ENCODE assay signal across 8 mouse cellular contexts in the genomic region with DNA sequence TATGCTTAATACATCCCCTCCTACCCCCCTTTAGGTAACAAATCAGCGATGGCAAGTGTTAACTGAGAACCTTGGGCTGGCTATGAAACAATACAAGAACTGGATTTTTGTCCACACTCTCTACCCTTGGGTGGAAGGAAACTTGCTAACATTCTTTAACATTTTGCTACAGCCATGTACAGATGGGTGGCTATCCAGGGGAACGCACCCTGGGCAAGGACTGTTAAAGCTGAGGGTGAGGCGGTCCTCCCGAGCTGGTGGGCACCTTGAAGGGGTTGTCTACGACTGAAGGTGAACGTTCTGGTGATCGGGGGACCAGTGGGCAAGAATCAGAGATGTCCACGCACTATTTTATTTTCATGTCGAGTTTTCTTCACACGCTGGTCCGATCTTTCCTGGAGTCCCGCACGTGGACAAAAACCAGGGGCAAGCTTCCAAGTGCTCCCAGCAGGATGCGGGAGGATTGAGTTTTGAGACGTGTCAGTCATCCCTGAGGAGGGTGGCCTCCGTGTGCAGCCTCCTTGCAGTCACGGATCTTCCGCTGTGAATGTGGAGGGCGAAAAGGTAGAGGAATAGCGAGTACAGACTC. TPM values are rescaled to one million over a fixed set of nuclear protein-coding genes. Genes with fewer than 3 reads are reported as not detected.
DNase-seq lines count a peak whose midpoint lies in the region; ATAC-seq and TF ChIP-seq lines count a peak whose summit lies in the region.

No protein-coding gene starts in this region.

- H3K4me3 ChIP-seq in heart, embryonic 13.5 days = peak overlapping the region; percentile 67
- H3K4me3 ChIP-seq in E14TG2a.4 (replicated peaks; ENCODE audit: low read length) (peak overlapping the region; percentile 94), macrophage (ENCODE audit: inconsistent target) (peak overlapping the region; percentile 75)
- H3K4me3 ChIP-seq in forebrain, embryonic 15.5 days = peak overlapping the region; percentile 99

- peak overlapping the region; percentile 89 for H3K9ac ChIP-seq in heart, embryonic 13.5 days
- H3K9ac ChIP-seq in forebrain, embryonic 15.5 days (replicated peaks) = peak overlapping the region; percentile 75

- H3K79me2 ChIP-seq in macrophage (ENCODE audit: inconsistent target) = no peaks in the 10 kb centered on the region

- no peak for ATAC-seq in heart, embryonic 13.5 days (ENCODE audit: extremely low read depth, insufficient number of reproducible peaks, low FRiP score, low TSS enrichment)
- no peak for ATAC-seq in forebrain, embryonic 15.5 days (replicated peaks)

- no peak for DNase-seq in heart, postnatal 4 days
- no peak for DNase-seq in urinary bladder, postnatal 36 days (ENCODE audit: low spot score in 2 of 2)
- no peak for DNase-seq in right cerebral cortex, postnatal 10 days (ENCODE audit: low spot score in 2 of 2)
- DNase-seq in left cerebral cortex, postnatal 14 days (ENCODE audit: low spot score in 2 of 2) = no peak

- 1% methylated on average over 20 of the region's 20 CpGs for WGBS in heart, embryonic 13.5 days
- WGBS in forebrain, embryonic 15.5 days = under 1% methylated on average over 20 of the region's 20 CpGs
- WGBS in macrophage (ENCODE audit: missing documents) = 1% methylated on average over 19 of the region's 20 CpGs

- no peaks in the 10 kb centered on the region for H3K36me3 ChIP-seq in heart, embryonic 13.5 days
- H3K36me3 ChIP-seq in E14TG2a.4 (ENCODE audit: insufficient read depth, low read length) = no peaks in the 10 kb centered on the region
- no peaks in the 10 kb centered on the region for H3K36me3 ChIP-seq in forebrain, embryonic 15.5 days
- no peaks in the 10 kb centered on the region for H3K36me3 ChIP-seq in macrophage (ENCODE audit: inconsistent target)

- no peaks in the 10 kb centered on the region for H3K9me3 ChIP-seq in heart, embryonic 13.5 days
- peaks cover 4% of the 10 kb centered on the region for H3K9me3 ChIP-seq in E14TG2a.4 (ENCODE audit: low read length)
- no peaks in the 10 kb centered on the region for H3K9me3 ChIP-seq in forebrain, embryonic 15.5 days

- TF ChIP-seq CTCF in E14TG2a.4 (conservative IDR thresholded peaks at IDR 0.05; ENCODE audit: low read length) = no peak

- peaks cover 29% of the 10 kb centered on the region for H3K4me1 ChIP-seq in heart, embryonic 13.5 days
- H3K4me1 ChIP-seq in E14TG2a.4 (replicated peaks; ENCODE audit: low read depth, low read length) = peaks cover 38% of the 10 kb centered on the region
- peaks cover 27% of the 10 kb centered on the region for H3K4me1 ChIP-seq in forebrain, embryonic 15.5 days

- intact Hi-C loops in left cerebral cortex, postnatal 14 days (cut with DNase I) = loop anchor here (2.0 kb wide), 1 partner anchor 82 kb away; no protein-coding TSS in a partner anchor

- H3K27me3 ChIP-seq in heart, embryonic 13.5 days (replicated peaks) = no peaks in the 10 kb centered on the region
- peaks cover 15% of the 10 kb centered on the region for H3K27me3 ChIP-seq in E14TG2a.4 (ENCODE audit: insufficient read depth, low read length)
- no peaks in the 10 kb centered on the region for H3K27me3 ChIP-seq in forebrain, embryonic 15.5 days

- H3K4me2 ChIP-seq in heart, embryonic 13.5 days = peak overlapping the region; percentile 84
- H3K4me2 ChIP-seq in forebrain, embryonic 15.5 days (replicated peaks) = peak overlapping the region; percentile 63

- H3K27ac ChIP-seq in heart, embryonic 13.5 days (replicated peaks) = peak overlapping the region; percentile 92
- H3K27ac ChIP-seq in forebrain, embryonic 15.5 days (replicated peaks) = peak overlapping the region; percentile 95
- peak overlapping the region; percentile 12; the same call in 1 of the 2 replicates for H3K27ac ChIP-seq in macrophage

RNA-seq across cellular contexts. Expression of gene Klrb1b, which starts 16.3 kb away (rescaled TPM):
- not detected in 2 replicates for polyA plus RNA-seq in heart, embryonic 13.5 days (2015; fragmentation: Nextera tagmentation; extraction: Ambion mirVana)
- not detected for total RNA-seq in heart, postnatal 4 days (2021)
- polyA plus RNA-seq in forebrain, embryonic 15.5 days (2015; fragmentation: Nextera tagmentation; extraction: Ambion mirVana) = not detected in 2 replicates
- total RNA-seq in macrophage (2018; cell fraction: chromatin; rRNA removed) = not detected
- under 1 TPM in 3 of 26 experiments, not detected in 23; 0.05 to 0.19 (median 0.05) TPM for total RNA-seq in macrophage (2018; cell fraction: cytosol; rRNA removed)
- total RNA-seq in macrophage (2018; cell fraction: nucleus; rRNA removed) = not detected
- 0.24 TPM in 1 of 3 replicates, not detected in the others for polyA plus RNA-seq in macrophage (2018)
- not detected for total RNA-seq in left cerebral cortex, postnatal 14 days (2021)

RNA-seq across cellular contexts. Expression of gene Gm44511, which starts 16.3 kb away (rescaled TPM):
- polyA plus RNA-seq in heart, embryonic 13.5 days (2015; fragmentation: Nextera tagmentation; extraction: Ambion mirVana) = not detected in 2 replicates
- total RNA-seq in heart, postnatal 4 days (2021) = not detected
- polyA plus RNA-seq in forebrain, embryonic 15.5 days (2015; fragmentation: Nextera tagmentation; extraction: Ambion mirVana) = not detected in 2 replicates
- total RNA-seq in macrophage (2018; cell fraction: chromatin; rRNA removed) = not detected
- total RNA-seq in macrophage (2018; cell fraction: cytosol; rRNA removed) = not detected
- 1 to 10 TPM in 1 of 26 experiments, not detected in 25; 1.8 TPM for total RNA-seq in macrophage (2018; cell fraction: nucleus; rRNA removed)
- not detected in 3 replicates for polyA plus RNA-seq in macrophage (2018)
- total RNA-seq in left cerebral cortex, postnatal 14 days (2021) = not detected

RNA-seq across cellular contexts. Expression of gene Clec2i, which starts 44.9 kb away (rescaled TPM):
- not detected in 2 replicates for polyA plus RNA-seq in heart, embryonic 13.5 days (2015; fragmentation: Nextera tagmentation; extraction: Ambion mirVana)
- not detected for total RNA-seq in heart, postnatal 4 days (2021)
- not detected in 2 replicates for polyA plus RNA-seq in forebrain, embryonic 15.5 days (2015; fragmentation: Nextera tagmentation; extraction: Ambion mirVana)
- total RNA-seq in macrophage (2018; cell fraction: chromatin; rRNA removed) = 1 to 10 TPM in 22 of 26 experiments, under 1 TPM in 4; 0.40 to 9.4 (median 3.6) TPM
- 1 to 10 TPM; 1.3 to 8.4 (median 5.8) TPM for total RNA-seq in macrophage (2018; cell fraction: cytosol; rRNA removed)
- total RNA-seq in macrophage (2018; cell fraction: nucleus; rRNA removed) = 10 to 100 TPM in 9 of 26 experiments, 1 to 10 TPM in 16, under 1 TPM in 1; 0.79 to 19.6 (median 7.8) TPM
- 4.1 to 7.2 TPM (median 5.9 TPM) in 3 replicates for polyA plus RNA-seq in macrophage (2018)
- total RNA-seq in left cerebral cortex, postnatal 14 days (2021) = under 1 TPM in 1 of 2 experiments, not detected in 1; 0.15 TPM

RNA-seq across cellular contexts. Expression of gene BC035044, which starts 48.5 kb away (rescaled TPM):
- polyA plus RNA-seq in heart, embryonic 13.5 days (2015; fragmentation: Nextera tagmentation; extraction: Ambion mirVana) = 0.45 and 0.60 TPM in 2 replicates
- total RNA-seq in heart, postnatal 4 days (2021) = under 1 TPM in 1 of 2 experiments, not detected in 1; 0.21 TPM
- 0.46 and 0.60 TPM in 2 replicates for polyA plus RNA-seq in forebrain, embryonic 15.5 days (2015; fragmentation: Nextera tagmentation; extraction: Ambion mirVana)
- 10 to 100 TPM in 1 of 26 experiments, 1 to 10 TPM in 13, under 1 TPM in 6, not detected in 6; 0.52 to 10.2 (median 1.8) TPM for total RNA-seq in macrophage (2018; cell fraction: chromatin; rRNA removed)
- total RNA-seq in macrophage (2018; cell fraction: cytosol; rRNA removed) = 1 to 10 TPM in 16 of 26 experiments, under 1 TPM in 10; 0.56 to 3.7 (median 1.2) TPM
- total RNA-seq in macrophage (2018; cell fraction: nucleus; rRNA removed) = 1 to 10 TPM in 20 of 26 experiments, under 1 TPM in 4, not detected in 2; 0.40 to 7.4 (median 2.0) TPM
- 0.64 to 4.3 TPM (median 0.99 TPM) in 3 replicates for polyA plus RNA-seq in macrophage (2018)
- 1 to 10 TPM in 1 of 2 experiments, under 1 TPM in 1; 0.97 to 1.3 TPM for total RNA-seq in left cerebral cortex, postnatal 14 days (2021)

RNA-seq across cellular contexts. Expression of gene Klrb1c, which starts 53.4 kb away (rescaled TPM):
- polyA plus RNA-seq in heart, embryonic 13.5 days (2015; fragmentation: Nextera tagmentation; extraction: Ambion mirVana) = 0.15 TPM in 1 of 2 replicates, not detected in the other
- total RNA-seq in heart, postnatal 4 days (2021) = not detected
- polyA plus RNA-seq in forebrain, embryonic 15.5 days (2015; fragmentation: Nextera tagmentation; extraction: Ambion mirVana) = not detected in 2 replicates
- total RNA-seq in macrophage (2018; cell fraction: chromatin; rRNA removed) = not detected
- not detected for total RNA-seq in macrophage (2018; cell fraction: cytosol; rRNA removed)
- not detected for total RNA-seq in macrophage (2018; cell fraction: nucleus; rRNA removed)
- 0.22 TPM in 1 of 3 replicates, not detected in the others for polyA plus RNA-seq in macrophage (2018)
- not detected for total RNA-seq in left cerebral cortex, postnatal 14 days (2021)

Comparison
In these comparisons a context has a peak if more than half of its experiments do, and no peak if none do; other contexts are left out.
1. H3K27ac ChIP-seq: peak in every context shown above with its lines; median percentile 95 in forebrain, embryonic 15.5 days; 92 in heart, embryonic 13.5 days; 12 in macrophage.